Mouse (Mus musculus): Measurements from ENCODE around the gene Rnf187. TPM values are rescaled to one million over a fixed set of nuclear protein-coding genes. Genes with fewer than 3 reads are reported as not detected.

The Rnf187 gene
- total and polyA plus RNA-seq, 3 experiments: 185 to 195 (median 188) TPM

DNA sequence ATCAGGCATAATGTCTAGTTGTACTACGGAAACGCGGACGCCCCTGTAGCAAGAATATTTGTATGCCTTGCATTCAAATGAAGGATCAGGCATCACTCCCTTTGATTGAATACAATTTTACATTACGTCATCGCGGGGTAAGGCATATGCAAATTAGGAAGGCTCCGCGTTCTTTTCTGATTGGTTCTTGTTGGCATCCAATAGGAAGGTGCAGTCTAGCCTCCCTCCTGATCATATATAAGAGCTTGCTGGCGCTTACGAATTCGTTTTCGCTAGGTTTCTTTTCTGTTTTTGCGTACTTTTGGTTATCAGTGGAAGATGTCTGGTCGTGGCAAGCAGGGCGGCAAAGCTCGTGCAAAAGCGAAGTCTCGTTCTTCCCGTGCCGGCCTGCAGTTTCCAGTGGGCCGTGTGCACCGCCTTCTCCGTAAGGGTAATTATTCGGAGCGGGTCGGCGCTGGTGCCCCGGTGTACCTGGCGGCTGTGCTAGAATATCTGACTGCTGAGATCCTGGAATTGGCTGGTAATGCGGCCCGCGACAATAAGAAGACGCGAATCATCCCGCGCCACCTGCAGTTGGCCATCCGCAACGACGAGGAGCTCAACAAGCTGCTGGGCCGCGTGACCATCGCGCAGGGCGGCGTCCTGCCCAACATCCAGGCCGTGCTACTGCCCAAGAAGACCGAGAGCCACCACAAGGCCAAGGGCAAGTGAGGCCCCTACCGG, 15.9 kb upstream of the Rnf187 start, which contains the start of the genes Hist3h2a and Trim17:
Gene Hist3h2a, plus strand, starts transcription at position 266 of the 723 bp plus-strand sequence.
Gene Trim17, plus strand, starts transcription at position 266 of the 723 bp plus-strand sequence.
- H3K79me2 ChIP-seq (replicated peaks; ENCODE audit: control insufficient read depth, extremely low read depth, insufficient read depth, poor library complexity, severe bottlenecking): peaks cover 2% of the 10 kb centered on the region; the same call in 1 of the 2 replicates
- H3K9ac ChIP-seq (ENCODE audit: insufficient read depth, low read depth): peak within 1 kb of the TSS; percentile 83
- peaks cover 31% of the 10 kb centered on the region for H3K27me3 ChIP-seq (replicated peaks)
- peaks cover 13 to 46% of the 10 kb centered on the region in 2 experiments for H3K4me1 ChIP-seq (ENCODE audit: control insufficient read depth in 1 of 2, insufficient read depth in 2 of 2)
- dilution Hi-C loops (cut with MboI; ENCODE audit: extremely low pct_ligation_motif_present, extremely low pct_unique_long_range_greater_than_20kb, low sequenced_read_pairs) (no loop called here), in situ Hi-C loops (cut with MboI; ENCODE audit: low pct_ligation_motif_present, low pct_unique_long_range_greater_than_20kb, low sequenced_read_pairs) (loop anchor here (5.0 kb wide), 1 partner anchor 32 kb away; no protein-coding TSS in a partner anchor)
- H3K36me3 ChIP-seq (replicated peaks in 1 of 2; ENCODE audit: control insufficient read depth in 1 of 2, insufficient read depth in 1 of 2, low read length in 1 of 2): peaks cover 2 to 14% of the 10 kb centered on the region in 2 experiments
- peak; percentile 100 for DNase-seq (ENCODE audit: extremely low read depth)
- no peaks in the 10 kb centered on the region for H3K9me3 ChIP-seq (replicated peaks; ENCODE audit: low read length)
- peak within 1 kb of the TSS; percentile 96 for H3K4me2 ChIP-seq (ENCODE audit: insufficient read depth, low read depth, poor library complexity, severe bottlenecking)
- peak within 1 kb of the TSS; percentile 72 to 78 (median 72) for H3K4me3 ChIP-seq (replicated peaks in 1 of 3; ENCODE audit: low read depth in 2 of 3, low read length in 2 of 3, poor library complexity in 1 of 3)
- H3K27ac ChIP-seq (ENCODE audit: insufficient read depth, low read depth): peak within 1 kb of the TSS; percentile 93
- TF ChIP-seq CTCF (conservative IDR thresholded peaks at IDR 0.05 in 1 of 2, IDR thresholded peaks at IDR 0.05 in 1 of 2; ENCODE audit: low read depth in 2 of 2, low read length in 2 of 2) (peak in 1 of 2 experiments; percentile 72; a peak in 2 of 4 replicates), CHD1 (IDR thresholded peaks at IDR 0.05; ENCODE audit: low read depth, low read length) (no peak; the same call in 1 of the 2 replicates), NRF1 (IDR thresholded peaks at IDR 0.05; ENCODE audit: low read depth, low read length) (peak; percentile 12; the same call in 1 of the 2 replicates), PAX5 (IDR thresholded peaks at IDR 0.05; ENCODE audit: low read length) (no peak), MEF2A (IDR thresholded peaks at IDR 0.05; ENCODE audit: borderline replicate concordance, low read depth, low read length) (0 out of 2 replicates have a peak, but pooled peaks have one; percentile 43), JUN (IDR thresholded peaks at IDR 0.05; ENCODE audit: insufficient read depth, low read depth, low read length) (peak; percentile 97), ZNF384 (IDR thresholded peaks at IDR 0.05; ENCODE audit: low read depth, low read length) (no peak), TBP (conservative IDR thresholded peaks at IDR 0.05; ENCODE audit: low read depth, low read length) (peak; percentile 99), HCFC1 (IDR thresholded peaks at IDR 0.05; ENCODE audit: low read depth, low read length) (peak; percentile 74), ELF1 (IDR thresholded peaks at IDR 0.05; ENCODE audit: low read depth, low read length) (no peak; the same call in 1 of the 2 replicates), ZKSCAN1 (IDR thresholded peaks at IDR 0.05; ENCODE audit: borderline replicate concordance, low read depth, low read length) (no peak), KAT2A (IDR thresholded peaks at IDR 0.05; ENCODE audit: insufficient replicate concordance, low read length) (0 out of 2 replicates have a peak, but pooled peaks have one; percentile 11), ZMIZ1 (IDR thresholded peaks at IDR 0.05; ENCODE audit: low read depth, low read length) (peak; percentile 99), RAD21 (IDR thresholded peaks at IDR 0.05; ENCODE audit: low read depth, low read length) (peak; percentile 39), GABPA (IDR thresholded peaks at IDR 0.05; ENCODE audit: insufficient replicate concordance, low read depth, low read length) (no peak; the same call in 1 of the 2 replicates), USF2 (conservative IDR thresholded peaks at IDR 0.05; ENCODE audit: low read depth, low read length) (peak; percentile 28; the same call in 1 of the 2 replicates), E2F4 (IDR thresholded peaks at IDR 0.05; ENCODE audit: insufficient replicate concordance, low read depth, low read length) (peak; percentile 12; the same call in 1 of the 2 replicates), MYC (IDR thresholded peaks at IDR 0.05; ENCODE audit: low read depth, low read length) (peak; percentile 64), USF1 (IDR thresholded peaks at IDR 0.05; ENCODE audit: low read depth, low read length) (peak; percentile 66), UBTF (IDR thresholded peaks at IDR 0.05; ENCODE audit: low read depth, low read length) (peak; percentile 97), SMC3 (IDR thresholded peaks at IDR 0.05; ENCODE audit: low read depth, low read length) (peak; percentile 47), EP300 (IDR thresholded peaks at IDR 0.05; ENCODE audit: low read length) (no peak), MAFK (IDR thresholded peaks at IDR 0.05; ENCODE audit: insufficient replicate concordance, low read length) (0 out of 2 replicates have a peak, but pooled peaks have one; percentile 51), MAZ (IDR thresholded peaks at IDR 0.05; ENCODE audit: low read depth, low read length) (no peak), MAX (IDR thresholded peaks at IDR 0.05; ENCODE audit: low read length) (peak; percentile 29; the same call in 1 of the 2 replicates), TCF12 (IDR thresholded peaks at IDR 0.05; ENCODE audit: low read depth, low read length) (peak; percentile 98), POLR2AphosphoS2 (IDR thresholded peaks at IDR 0.05; ENCODE audit: low read depth, low read length) (peak; percentile 99), SIN3A (IDR thresholded peaks at IDR 0.05; ENCODE audit: low read length) (peak; percentile 89; the same call in 1 of the 2 replicates), POLR2A (IDR thresholded peaks at IDR 0.05; ENCODE audit: low read depth, low read length) (peak; percentile 99), JUND (conservative IDR thresholded peaks at IDR 0.05; ENCODE audit: low read depth, low read length) (peak; percentile 97), CHD2 (IDR thresholded peaks at IDR 0.05; ENCODE audit: low read length) (peak; percentile 96), IRF4 (IDR thresholded peaks at IDR 0.05; ENCODE audit: low read depth, low read length) (0 out of 2 replicates have a peak, but pooled peaks have one; percentile 47), ZC3H11A (IDR thresholded peaks at IDR 0.05; ENCODE audit: low read depth, low read length) (no peak), NELFE (IDR thresholded peaks at IDR 0.05; ENCODE audit: low read depth, low read length) (peak; percentile 100), ETS1 (conservative IDR thresholded peaks at IDR 0.05; ENCODE audit: low read depth, low read length) (0 out of 2 replicates have a peak, but pooled peaks have one; percentile 12), BHLHE40 (IDR thresholded peaks at IDR 0.05; ENCODE audit: low read depth, low read length) (peak; percentile 84), MXI1 (IDR thresholded peaks at IDR 0.05; ENCODE audit: low read depth, low read length) (peak; percentile 46)
